Mouse (Mus musculus) liver, adult 2 months (tissue): ENCODE measurements around the gene Cd9.

Source experiments
- CTCF ChIP-seq: fragments of 200-500 bp; IDR thresholded peaks from 2 replicates; pipeline ENCODE4 v1.5.1; 2011; ENCODE audit warnings: low read depth, low read length, control low read depth
- POLR2A ChIP-seq: fragments of 200-500 bp; IDR thresholded peaks from 2 replicates; pipeline ENCODE4 v1.6.1; 2011; ENCODE audit warnings: low read length, control low read depth; ENCODE audit not compliant: insufficient read depth; ENCODE audit errors: extremely low read depth

DNA sequence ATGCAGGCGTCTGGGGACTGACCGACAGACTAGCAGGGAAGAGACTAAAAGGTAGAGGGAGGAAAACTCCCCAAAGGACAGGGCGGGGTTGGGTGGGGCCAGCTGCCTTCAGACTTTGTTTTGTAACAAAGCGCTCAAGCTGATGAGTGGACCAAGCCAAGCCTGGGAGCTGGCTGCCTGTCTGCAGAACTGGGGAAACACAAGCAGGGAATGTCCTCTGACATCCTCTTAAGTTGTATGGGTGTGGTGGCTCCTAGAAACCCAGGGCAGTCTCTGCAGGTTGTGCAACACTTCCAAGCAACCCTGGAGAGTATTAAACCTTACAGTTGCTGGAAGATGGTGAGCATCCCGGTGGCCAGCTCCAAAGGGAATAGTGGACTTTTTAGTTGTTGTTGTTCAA is 1.4 kb downstream of the Cd9 start:
- TF ChIP-seq POLR2A (no peak), CTCF (no peak)
